Mouse (Mus musculus): Measurements from ENCODE around the gene 4930583I09Rik.

Gene 4930583I09Rik
- long read RNA-seq, experiment 1, result 0 reads
- long read RNA-seq, experiment 2, result 0 reads

DNA sequence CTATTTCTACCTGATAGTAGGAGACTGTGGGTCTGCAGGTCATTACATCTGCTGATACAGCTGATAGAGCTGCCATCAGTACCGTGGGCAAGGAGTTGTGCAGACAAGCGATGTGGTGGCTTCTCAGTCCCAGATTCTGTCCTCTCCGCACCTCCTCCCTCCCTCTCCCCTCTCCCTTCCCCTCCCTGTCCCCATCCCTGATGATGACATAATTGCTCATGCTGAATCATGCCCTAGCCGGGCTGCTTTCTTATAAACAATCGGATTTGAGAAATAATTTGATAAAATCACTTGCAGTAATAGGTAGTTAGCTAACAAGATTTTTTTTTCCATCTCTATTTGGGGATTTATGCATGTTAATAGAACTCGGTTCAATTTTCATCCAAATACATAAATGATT lies at the start of gene 4930583I09Rik:
Gene 4930583I09Rik (minus strand): TSS at position 144 of the 400 bp plus-strand sequence.
- intact Hi-C loops (cut with DNase I), result no loop called here

DNA sequence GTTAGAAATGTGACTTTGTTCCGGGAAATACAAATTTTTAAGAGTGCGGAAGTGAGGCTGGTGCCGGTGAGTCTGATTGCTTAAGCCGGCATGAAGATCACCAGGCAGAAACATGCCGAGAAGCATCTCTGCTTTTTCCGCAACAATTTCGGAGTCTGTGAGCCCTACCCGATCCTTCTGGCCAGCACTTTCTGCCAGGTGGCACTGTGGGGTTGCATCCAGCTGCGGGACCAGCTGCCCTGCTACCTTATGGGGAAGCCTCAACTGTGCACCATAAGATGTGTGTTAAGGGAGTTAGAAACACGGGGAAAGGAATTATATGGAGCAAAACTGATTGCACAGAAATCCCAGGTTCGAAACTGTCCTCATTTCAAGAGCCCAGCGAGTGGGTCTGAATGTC lies 40.2 kb upstream of the 4930583I09Rik start:
- intact Hi-C loops (cut with DNase I), result no loop called here

DNA sequence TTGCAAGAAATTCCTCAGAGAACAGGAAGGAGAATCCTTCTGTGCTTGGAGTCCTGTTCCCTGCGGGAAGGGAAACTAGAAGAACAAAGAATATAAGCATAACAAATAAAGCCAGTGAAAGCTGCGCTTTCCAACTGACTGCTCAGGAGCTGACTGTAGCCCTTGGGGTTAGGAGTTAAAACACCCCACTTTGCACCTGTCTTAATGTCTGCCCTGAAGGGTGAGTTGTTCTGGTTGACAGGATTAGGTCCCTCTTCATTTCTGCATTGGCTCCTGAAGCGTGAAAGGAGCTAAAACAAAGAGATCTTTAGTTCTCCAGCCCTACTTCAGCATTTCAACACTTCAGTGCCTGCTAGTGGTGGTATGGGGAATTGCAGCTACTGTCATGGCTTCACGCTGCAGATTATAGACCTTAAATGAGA lies 37.8 kb upstream of the 4930583I09Rik start:
- intact Hi-C loops (cut with DNase I), result no loop called here

DNA sequence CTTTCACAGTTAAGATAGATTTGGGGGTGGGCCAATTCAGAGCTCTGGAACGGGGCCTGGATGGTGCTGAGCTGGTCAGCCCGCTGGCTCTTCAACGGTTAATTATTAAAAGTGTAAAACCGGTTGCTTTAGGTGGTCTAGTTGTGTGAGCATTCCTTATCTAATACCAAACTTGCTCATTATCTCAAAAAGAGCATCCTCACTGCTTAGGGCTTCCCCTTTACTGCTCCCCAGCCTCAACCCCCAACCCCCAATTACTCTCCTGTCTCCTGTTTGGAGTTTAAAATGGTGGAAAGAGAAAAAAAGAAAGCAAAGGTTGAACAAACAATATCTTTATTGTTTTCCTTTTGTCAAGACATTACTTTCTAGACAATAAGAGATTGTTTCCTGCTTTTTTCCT lies 27.9 kb upstream of the 4930583I09Rik start:
- intact Hi-C loops (cut with DNase I), result no loop called here

DNA sequence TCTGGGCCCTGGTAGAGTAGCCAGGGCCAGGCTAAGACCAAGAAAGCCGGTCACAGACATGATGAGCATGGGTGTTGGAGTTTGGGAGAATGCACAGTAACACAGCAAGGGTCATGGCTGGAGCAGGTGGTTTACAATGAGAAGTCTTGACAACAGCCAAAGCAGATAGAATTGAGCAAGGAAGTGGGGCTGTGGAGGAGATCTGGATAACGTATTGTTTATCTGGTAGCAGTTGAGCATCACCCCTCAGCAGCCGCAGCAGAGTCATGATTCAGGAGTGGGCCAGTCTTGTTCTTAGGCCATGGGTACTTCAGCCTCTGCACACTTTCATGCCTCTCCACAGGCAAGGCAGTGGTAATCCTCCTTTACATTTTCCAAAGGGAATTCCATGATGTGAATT lies 25.1 kb upstream of the 4930583I09Rik start:
- intact Hi-C loops (cut with DNase I), result no loop called here

DNA sequence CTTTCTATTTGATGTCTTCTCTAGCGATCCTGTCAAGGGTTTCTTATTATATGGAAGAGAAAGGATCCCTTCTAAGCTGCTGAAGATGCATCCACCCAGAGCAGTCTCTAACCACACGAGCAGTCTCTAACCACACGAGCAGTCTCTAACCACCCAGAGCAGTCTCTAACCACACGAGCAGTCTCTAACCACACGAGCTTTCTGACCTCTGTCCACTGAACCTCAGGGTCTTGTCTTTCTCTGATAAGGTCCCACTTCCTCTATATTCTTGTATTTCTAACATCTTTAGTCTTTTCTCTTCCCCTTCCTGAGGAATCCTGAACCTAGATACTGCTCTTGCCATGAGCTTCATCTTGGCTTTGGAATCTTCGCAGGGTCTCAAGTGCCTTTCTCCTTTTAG lies 23.0 kb upstream of the 4930583I09Rik start:
- intact Hi-C loops (cut with DNase I), result no loop called here

DNA sequence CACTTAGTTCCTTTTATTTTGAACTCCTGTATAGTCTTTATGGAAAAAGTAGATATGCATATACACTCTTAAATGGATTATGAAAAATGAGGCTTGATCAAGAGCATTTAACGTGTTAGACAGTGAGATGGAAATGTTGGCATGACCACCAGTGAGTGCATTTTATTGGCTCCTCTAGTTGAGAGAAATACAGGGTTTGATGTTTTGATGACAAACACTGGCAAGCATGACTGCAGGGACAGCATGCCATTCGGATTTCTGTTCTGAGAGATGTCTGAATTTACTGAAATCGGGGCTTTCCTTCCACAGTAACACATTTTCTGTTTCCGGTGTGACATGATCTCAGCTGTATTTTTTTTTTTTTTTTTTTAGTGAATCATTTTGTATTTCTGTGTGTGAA lies 12.2 kb upstream of the 4930583I09Rik start:
- intact Hi-C loops (cut with DNase I), result no loop called here

DNA sequence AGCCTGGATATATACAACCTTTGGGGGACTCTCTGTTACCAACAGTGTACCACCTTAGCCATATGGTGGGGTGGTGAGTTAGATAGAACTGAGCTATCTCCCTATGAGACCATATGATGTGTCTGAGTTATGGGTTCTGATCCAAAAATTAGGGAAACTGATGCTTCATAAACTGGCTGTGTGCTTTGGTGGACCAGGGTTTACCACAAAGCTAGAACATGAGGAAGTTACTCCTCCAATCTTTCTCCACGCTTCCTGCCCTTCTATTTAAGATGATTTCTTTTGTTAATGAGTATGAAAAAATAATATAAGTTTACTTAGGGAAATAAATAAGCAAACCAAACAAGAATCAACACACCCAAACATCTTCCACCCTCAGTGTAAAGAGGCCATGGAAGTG lies 10.8 kb upstream of the 4930583I09Rik start:
- intact Hi-C loops (cut with DNase I), result no loop called here

DNA sequence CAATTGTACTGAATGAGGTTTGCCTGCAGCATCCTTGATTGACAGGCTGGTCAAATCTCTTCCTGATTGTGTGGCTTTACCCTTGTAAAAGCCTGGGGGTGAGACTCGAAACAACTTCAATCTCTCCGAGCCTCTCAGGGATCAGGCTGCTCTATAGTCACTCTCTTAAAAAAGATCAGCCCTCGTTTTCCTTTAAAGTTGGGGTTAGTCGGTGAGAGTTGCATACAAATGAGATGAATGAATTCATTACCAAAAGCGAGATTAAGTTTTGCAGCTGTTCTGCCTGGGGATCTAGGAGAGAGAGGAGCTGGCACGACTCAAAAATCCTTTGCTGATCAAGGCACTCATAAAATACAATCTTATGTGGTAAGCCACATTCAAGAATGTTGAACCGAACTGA lies 1.0 kb upstream of the 4930583I09Rik start:
- intact Hi-C loops (cut with DNase I), result no loop called here

DNA sequence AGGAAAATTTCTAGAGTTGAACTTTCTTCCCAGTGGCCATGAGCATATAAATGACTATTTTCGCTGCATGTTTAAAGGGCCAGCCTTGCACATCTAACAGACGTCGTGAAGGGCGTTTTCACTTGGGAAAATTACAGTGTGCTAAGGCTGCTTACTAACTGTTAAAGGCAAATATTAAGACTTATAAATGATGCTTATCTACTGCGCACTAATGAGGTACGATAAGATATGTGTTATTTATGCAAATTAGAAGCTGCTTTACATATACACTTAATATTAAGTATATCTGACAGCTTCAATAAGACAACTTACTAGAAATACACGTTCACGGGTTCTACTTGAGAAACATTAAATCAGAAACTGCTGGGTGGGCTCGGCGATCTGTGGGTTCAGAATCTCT lies 481 bp upstream of the 4930583I09Rik start:
- intact Hi-C loops (cut with DNase I), result no loop called here

DNA sequence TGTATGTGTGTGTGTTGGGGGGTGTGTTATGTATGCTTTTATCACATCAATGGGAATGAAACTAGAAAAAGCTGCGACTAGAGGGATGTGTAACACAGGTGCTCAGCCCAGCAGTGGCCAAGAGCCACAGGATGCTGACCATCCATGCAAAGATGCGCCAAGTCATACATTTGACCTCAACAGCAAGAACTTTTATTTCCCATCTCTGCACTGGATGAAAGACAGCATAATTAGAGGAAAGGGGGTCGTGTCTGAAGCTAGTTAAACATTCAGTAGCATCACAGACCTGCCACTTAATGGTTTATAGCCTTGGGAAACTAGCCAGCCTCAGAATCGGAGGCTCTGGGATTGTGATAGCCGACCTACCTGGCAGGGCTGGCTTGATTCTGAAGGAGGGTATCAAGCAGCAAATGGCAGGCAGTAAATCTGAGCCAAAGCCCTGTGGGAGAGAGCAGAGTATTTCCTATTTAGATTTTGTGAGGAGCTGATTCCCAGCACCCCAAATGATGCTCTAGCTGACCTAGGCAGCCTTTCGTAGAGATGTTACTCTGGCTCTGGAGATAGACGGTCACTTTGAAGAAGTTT lies 1.9 kb downstream of the 4930583I09Rik start:
- intact Hi-C loops (cut with DNase I), result no loop called here

DNA sequence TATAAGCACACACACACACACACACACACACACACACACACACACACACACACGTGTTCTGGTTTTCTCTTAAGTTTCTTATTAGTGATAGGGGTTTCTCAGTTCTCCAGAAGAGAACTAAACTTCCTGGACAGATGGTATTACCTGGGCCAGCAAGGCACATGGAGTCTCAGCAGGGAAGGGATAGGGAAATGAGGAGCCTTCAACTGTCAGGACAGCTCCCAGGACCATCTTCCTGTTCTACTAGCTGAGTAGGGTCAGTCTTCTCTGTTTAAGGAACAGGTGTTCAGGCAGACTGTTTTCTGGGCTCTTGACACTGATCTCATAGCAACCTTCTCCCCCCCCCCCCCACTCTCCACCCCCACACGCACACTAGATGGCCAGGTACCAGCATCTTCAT lies 2.8 kb downstream of the 4930583I09Rik start:
- intact Hi-C loops (cut with DNase I), result no loop called here

DNA sequence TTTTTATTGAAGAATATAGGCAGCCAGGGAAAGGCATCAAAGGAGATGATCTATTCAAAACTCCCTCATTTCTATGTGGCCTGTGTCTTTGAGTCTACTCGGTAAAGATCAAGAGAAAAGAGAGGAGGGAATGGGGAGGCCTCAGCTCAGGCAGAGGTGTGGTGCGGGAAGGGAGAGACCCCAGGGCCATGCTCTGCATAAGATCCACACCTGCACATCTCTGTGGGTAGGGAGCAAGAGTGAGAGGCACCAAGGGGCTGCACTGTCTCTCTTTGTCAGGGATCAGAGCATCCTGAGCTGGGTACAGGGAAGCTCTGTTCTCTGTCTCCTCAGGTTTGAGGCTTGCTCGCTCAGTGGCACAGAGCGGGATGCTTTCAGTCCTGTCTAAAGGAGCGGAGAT lies 8.4 kb downstream of the 4930583I09Rik start:
- intact Hi-C loops (cut with DNase I), result no loop called here

DNA sequence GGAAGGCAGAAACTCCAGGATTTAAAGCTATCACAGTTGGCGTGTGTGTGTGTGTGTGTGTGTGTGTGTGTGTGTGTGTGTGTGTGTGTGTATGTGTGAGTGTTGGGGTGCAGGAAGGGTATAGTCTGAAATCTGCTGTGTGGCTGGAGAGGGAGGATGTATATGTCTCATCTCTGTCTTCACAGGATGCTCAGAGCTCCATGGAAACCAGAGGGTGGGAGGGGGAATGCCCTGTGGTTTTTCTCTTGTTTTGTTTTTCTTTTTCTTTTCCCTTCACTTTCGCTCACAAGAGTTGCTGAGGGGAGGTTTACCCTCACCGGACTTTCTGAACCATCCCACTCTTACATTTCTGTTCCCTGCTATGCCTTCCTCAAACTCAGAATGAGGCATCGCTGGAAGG lies 9.0 kb downstream of the 4930583I09Rik start:
- intact Hi-C loops (cut with DNase I), result no loop called here

DNA sequence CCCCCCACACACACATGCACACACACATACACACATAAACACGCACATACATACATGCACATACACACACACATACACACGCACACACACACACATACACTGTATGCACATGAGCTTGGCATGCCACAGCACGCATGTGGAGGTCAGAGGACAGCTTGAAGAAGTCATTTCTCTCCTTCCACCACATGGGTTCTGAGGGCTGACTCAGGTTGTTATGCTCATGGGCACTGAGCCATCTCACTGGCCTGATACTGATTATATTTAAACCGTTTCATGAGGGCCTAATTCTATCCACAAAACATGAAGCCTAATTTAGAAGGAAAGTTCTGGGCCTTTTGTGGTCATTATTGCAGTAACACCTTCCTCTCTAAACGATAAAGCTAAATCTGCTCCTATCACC lies 13.3 kb downstream of the 4930583I09Rik start:
- intact Hi-C loops (cut with DNase I), result no loop called here

DNA sequence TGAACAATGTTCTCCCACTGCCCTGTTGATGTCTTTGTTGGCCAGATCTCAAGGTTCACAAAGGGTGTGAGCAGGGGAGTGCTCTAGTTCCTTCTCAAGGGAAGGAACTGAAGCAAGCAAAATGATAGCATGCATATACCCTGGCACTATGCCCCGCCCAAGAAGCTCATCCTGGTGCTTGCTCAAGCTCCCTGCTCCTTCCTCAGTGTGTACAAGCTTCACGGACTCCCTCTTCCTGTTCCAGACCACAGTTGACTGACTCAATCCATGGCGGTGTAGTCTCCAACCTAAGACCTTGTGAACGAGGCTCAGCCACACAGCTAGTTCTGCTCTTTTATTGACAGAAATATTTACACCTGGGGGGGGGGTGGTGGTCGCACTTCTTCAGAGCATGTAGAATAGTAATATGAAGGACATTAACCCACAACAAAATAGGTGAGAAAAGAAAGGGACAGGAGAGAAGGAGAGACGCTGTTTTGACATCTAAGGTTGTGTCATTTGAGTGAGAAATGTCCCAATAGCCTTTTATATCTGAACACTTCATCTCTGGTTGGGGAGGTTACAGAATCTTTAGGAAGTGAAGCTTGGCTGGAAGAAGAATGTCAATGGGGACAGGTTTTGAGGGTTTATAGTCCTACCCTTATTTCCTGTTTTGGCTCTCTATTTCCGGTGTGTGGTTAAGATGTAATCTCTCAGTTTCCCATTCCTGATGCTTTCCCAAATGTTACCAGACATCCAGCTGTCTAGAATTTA lies 14.9 kb downstream of the 4930583I09Rik start:
- intact Hi-C loops (cut with DNase I), result no loop called here

DNA sequence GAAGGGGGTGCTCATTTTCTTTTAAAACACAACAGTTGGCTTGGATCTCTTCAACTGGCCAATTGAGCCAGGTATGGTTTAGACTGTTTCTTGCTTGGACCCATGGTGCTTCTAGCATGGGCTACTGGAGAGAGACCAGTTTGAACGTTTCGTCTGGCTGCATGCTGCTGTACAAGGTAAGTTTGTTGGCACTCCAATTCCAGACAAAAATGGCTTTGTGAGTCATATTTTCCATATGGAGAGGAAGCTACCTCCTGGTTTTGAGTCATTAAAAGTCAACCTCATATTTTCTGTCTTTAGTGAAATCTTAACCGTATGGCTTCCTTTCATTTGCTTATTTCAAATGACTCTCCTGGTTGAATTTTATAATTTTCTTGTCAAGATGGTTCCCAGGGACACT lies 19.6 kb downstream of the 4930583I09Rik start:
- intact Hi-C loops (cut with DNase I), result no loop called here

DNA sequence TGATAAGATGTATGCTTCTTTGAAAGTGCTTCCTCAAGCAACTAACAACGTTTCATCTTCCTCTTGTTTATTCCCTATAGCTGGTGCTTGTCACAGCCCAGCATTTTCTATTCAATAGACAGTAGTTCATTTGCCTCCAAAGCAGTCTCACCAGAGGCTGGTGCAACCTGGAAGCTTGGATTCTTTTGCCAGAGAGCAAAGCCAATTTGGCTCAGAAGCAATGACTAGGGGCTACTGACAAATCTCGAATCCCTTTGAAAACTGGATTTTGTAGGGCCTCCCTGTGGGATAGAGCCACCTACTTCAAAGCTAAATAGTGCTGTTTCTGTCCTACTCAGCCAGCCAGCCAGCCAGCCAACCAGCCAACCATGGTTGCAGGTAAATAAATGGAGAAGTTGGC lies 20.1 kb downstream of the 4930583I09Rik start:
- intact Hi-C loops (cut with DNase I), result no loop called here

DNA sequence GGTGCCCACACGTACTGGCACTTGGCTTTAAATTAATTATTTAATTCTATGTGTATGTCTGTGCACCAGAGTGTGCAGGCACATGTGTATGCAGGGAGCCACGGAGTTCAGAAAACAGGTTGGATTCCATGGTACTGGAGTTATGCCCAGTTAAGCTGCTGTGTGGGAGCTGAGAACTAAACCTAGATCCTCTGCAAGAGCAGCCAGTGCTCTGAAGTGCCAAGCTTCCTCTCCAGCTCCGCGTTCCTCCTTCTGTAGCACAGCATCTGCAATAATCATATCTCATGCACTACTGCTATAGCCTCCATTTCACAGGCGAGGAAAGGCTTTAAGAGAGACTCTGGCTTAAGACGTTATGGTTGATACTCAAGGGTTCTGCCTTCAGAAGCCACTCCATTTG lies 22.3 kb downstream of the 4930583I09Rik start:
- intact Hi-C loops (cut with DNase I), result no loop called here

DNA sequence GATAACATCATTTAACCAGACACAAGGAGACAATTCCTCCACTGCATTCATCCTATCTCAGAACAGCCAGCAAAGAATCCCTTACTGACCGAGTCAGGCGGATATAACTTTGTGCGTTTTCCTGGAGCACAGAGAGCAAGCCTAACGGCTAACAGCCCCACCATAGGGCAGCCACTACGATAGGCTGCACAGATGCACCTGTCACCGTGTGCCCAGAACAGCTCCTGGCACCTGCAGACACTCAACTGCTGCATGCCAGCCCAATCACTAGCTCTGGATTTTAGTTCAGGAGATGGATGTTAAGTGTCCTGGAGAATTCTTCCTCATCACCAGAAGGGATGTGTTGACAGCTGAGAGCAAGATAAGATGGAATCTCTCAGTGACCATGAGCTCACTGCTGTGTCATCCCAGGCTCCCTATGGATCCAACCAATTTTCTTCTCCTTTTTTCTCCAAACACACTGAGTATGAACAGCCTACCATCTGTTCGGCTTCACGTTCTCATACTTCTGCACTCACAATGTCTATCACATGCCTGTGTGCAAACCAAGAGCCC lies 29.8 kb downstream of the 4930583I09Rik start:
- intact Hi-C loops (cut with DNase I), result no loop called here

DNA sequence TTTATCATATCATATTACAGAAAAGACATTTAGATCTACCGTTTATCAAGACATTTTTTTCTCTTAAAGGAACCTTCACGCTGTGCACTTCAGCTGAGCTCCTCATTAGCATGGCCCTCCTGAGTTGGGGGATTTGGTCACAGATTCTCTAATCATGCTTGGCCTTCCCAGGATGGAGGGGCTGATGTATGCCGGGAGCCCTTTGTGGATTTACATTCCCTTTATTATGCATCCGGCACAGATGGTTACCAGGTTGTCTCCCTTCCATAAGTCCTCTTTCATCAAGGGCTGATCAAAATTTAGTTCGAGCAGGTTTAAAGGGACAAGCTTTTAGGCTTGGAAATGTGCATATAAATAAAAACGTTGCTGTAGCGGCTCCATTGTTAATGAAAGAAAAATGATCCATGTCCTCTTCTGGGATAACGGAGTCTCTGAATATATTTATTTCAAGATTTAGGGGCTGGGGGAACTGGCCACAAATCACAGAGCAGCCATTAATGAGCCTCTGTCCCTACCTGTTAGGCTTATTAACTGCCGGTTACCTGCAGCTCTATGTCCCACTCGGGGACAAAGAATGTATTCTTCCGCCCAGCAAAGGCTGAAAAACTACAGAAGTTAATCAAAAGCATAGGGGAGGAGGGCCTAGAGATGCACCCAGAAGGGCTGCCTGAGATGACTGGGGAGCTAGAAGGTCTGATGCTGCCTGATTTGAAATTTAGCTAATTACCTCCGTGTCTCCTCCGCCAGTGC lies 31.3 kb downstream of the 4930583I09Rik start:
- intact Hi-C loops (cut with DNase I), result no loop called here

DNA sequence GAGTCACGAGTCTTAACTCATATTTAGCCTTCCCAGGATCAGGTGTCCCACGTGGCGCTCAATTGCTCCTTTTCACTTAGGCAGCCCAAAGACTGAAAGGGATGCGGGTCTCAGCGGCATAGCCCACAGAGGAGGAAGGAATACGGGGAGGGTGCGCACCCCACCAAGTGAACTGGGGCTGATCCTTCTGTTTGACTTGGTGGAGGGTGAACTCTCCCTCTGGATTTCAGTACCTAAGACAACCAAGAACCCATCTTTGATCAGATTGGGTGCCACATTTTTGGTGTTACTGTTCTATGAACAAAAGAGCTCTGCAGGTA lies 33.0 kb downstream of the 4930583I09Rik start:
- intact Hi-C loops (cut with DNase I), result no loop called here

Data from adrenal gland (tissue).